Mouse (Mus musculus): Measurements from ENCODE around the gene Uba52.

- TF ChIP-seq CTCF (IDR thresholded peaks at IDR 0.05; ENCODE audit: borderline replicate concordance, insufficient read depth, low read length) (no peak), POLR2A (IDR thresholded peaks at IDR 0.05; ENCODE audit: low read depth, low read length) (no peak)
Measured at GRCm38 (mm10) chr8:70558983-70559382, 48.4 kb upstream of the Uba52 start.
